Mouse (Mus musculus): ENCODE measurements around the gene Pkd1. TPM values are rescaled to one million over a fixed set of nuclear protein-coding genes. Genes with fewer than 3 reads are reported as not detected.
A peak's percentile ranks its signal among the peaks of the same experiment; 100 is the strongest.

Pkd1 gene
- total and polyA plus RNA-seq, 3 experiments: 35.6 to 48.5 (median 36.2) TPM

GRCm38 (mm10) chr17:24645916-24646315 lies 96.3 kb downstream of the Pkd1 start:
- peak; percentile 63 to 79 for DNase-seq
- intact Hi-C loops (cut with DNase I): loop anchor here (10.0 kb wide), 1 partner anchor 429 kb away; no protein-coding TSS in a partner anchor
- peaks cover 5% of the 10 kb centered on the region for H3K79me2 ChIP-seq (replicated peaks; ENCODE audit: control insufficient read depth, insufficient read depth, low read length)
- no peak; the same call in 1 of the 2 replicates for TF ChIP-seq POLR2A (IDR thresholded peaks at IDR 0.05; ENCODE audit: insufficient read depth, low read depth, low read length)
- TF ChIP-seq CTCF (IDR thresholded peaks at IDR 0.05): no peak
- no peak for TF ChIP-seq EP300 (IDR thresholded peaks at IDR 0.05; ENCODE audit: insufficient read depth, low read depth, low read length)
- H3K4me3 ChIP-seq: peak overlapping the region; percentile 39
- H3K27me3 ChIP-seq (ENCODE audit: control insufficient read depth, insufficient read depth, low read length): no peaks in the 10 kb centered on the region
- no peaks in the 10 kb centered on the region for H3K36me3 ChIP-seq (ENCODE audit: control insufficient read depth, insufficient read depth, low read length)
- 42% methylated on average over 3 of the region's 3 CpGs for WGBS
- peak overlapping the region; percentile 99 for H3K27ac ChIP-seq
- H3K4me1 ChIP-seq (ENCODE audit: control insufficient read depth, insufficient read depth, low read length): peaks cover 5% of the 10 kb centered on the region; the same call in 1 of the 2 replicates
- H3K9ac ChIP-seq (ENCODE audit: low read depth, low read length): no peak overlapping the region

Small RNAs within 50 kb of the gene (microRNA-seq; reads per million reads assigned to microRNA genes)
- 0 to 1.2 reads per million in 2 experiments for gene Gm24589

Other genes starting within 250 kb of the Pkd1 start
- not detected for gene Abca17, start 198.8 kb upstream of the Pkd1 start, total RNA-seq (2021)
- not detected in 2 replicates for gene Abca17, start 198.8 kb upstream of the Pkd1 start, polyA plus RNA-seq (2012; rRNA removed)
- gene Abca3, start 197.9 kb upstream of the Pkd1 start, total RNA-seq (2021): 10 to 100 TPM; 12.1 to 12.6 TPM
- gene Abca3, start 197.9 kb upstream of the Pkd1 start, polyA plus RNA-seq (2012; rRNA removed): 13.4 and 15.7 TPM in 2 replicates
- 10 to 100 TPM; 60.0 to 62.7 TPM for gene Rnps1, start 135.3 kb upstream of the Pkd1 start, total RNA-seq (2021)
- 83.0 and 107 TPM in 2 replicates for gene Rnps1, start 135.3 kb upstream of the Pkd1 start, polyA plus RNA-seq (2012; rRNA removed)
- gene Eci1, start 123.2 kb upstream of the Pkd1 start, total RNA-seq (2021): 100 to 1,000 TPM; 421 to 487 TPM
- 414 and 486 TPM in 2 replicates for gene Eci1, start 123.2 kb upstream of the Pkd1 start, polyA plus RNA-seq (2012; rRNA removed)
- gene Dnase1l2, start 106.7 kb upstream of the Pkd1 start, total RNA-seq (2021): 1 to 10 TPM in 1 of 2 experiments, under 1 TPM in 1; 0.65 to 1.5 TPM
- 5.2 and 7.2 TPM in 2 replicates for gene Dnase1l2, start 106.7 kb upstream of the Pkd1 start, polyA plus RNA-seq (2012; rRNA removed)
- gene E4f1, start 79.5 kb upstream of the Pkd1 start, total RNA-seq (2021): 10 to 100 TPM; 10.2 to 10.3 TPM
- 43.6 and 43.7 TPM in 2 replicates for gene E4f1, start 79.5 kb upstream of the Pkd1 start, polyA plus RNA-seq (2012; rRNA removed)
- gene Pgp, start 79.4 kb upstream of the Pkd1 start, total RNA-seq (2021): 10 to 100 TPM; 35.7 to 44.5 TPM
- gene Pgp, start 79.4 kb upstream of the Pkd1 start, polyA plus RNA-seq (2012; rRNA removed): 39.1 and 46.4 TPM in 2 replicates
- gene Bricd5, start 76.0 kb upstream of the Pkd1 start, total RNA-seq (2021): not detected
- gene Bricd5, start 76.0 kb upstream of the Pkd1 start, polyA plus RNA-seq (2012; rRNA removed): not detected in 2 replicates
- gene Mlst8, start 70.8 kb upstream of the Pkd1 start, total RNA-seq (2021): 10 to 100 TPM in 1 of 2 experiments, 1 to 10 TPM in 1; 8.5 to 10.7 TPM
- gene Mlst8, start 70.8 kb upstream of the Pkd1 start, polyA plus RNA-seq (2012; rRNA removed): 28.1 and 42.0 TPM in 2 replicates
- gene Caskin1, start 61.2 kb upstream of the Pkd1 start, total RNA-seq (2021): under 1 TPM; 0.16 to 0.55 TPM
- 0.23 and 0.45 TPM in 2 replicates for gene Caskin1, start 61.2 kb upstream of the Pkd1 start, polyA plus RNA-seq (2012; rRNA removed)
- 10 to 100 TPM; 41.9 to 46.5 TPM for gene Traf7, start 21.9 kb upstream of the Pkd1 start, total RNA-seq (2021)
- 93.4 and 109 TPM in 2 replicates for gene Traf7, start 21.9 kb upstream of the Pkd1 start, polyA plus RNA-seq (2012; rRNA removed)
- gene Rab26, start 15.6 kb upstream of the Pkd1 start, total RNA-seq (2021): under 1 TPM in 1 of 2 experiments, not detected in 1; 0.39 TPM
- gene Rab26, start 15.6 kb upstream of the Pkd1 start, polyA plus RNA-seq (2012; rRNA removed): 0.10 and 0.12 TPM in 2 replicates
- gene Tsc2, start 82.8 kb downstream of the Pkd1 start, total RNA-seq (2021): 100 to 1,000 TPM; 104 to 110 TPM
- gene Tsc2, start 82.8 kb downstream of the Pkd1 start, polyA plus RNA-seq (2012; rRNA removed): 178 and 194 TPM in 2 replicates
- gene Nthl1, start 82.8 kb downstream of the Pkd1 start, total RNA-seq (2021): 1 to 10 TPM; 2.9 to 3.4 TPM
- gene Nthl1, start 82.8 kb downstream of the Pkd1 start, polyA plus RNA-seq (2012; rRNA removed): 4.4 and 7.0 TPM in 2 replicates
- 100 to 1,000 TPM in 1 of 2 experiments, 10 to 100 TPM in 1; 100.0 to 110 TPM for gene Slc9a3r2, start 100.5 kb downstream of the Pkd1 start, total RNA-seq (2021)
- gene Slc9a3r2, start 100.5 kb downstream of the Pkd1 start, polyA plus RNA-seq (2012; rRNA removed): 125 and 147 TPM in 2 replicates
- gene Npw, start 108.6 kb downstream of the Pkd1 start, total RNA-seq (2021): not detected
- not detected in 2 replicates for gene Npw, start 108.6 kb downstream of the Pkd1 start, polyA plus RNA-seq (2012; rRNA removed)
- 10 to 100 TPM; 17.4 to 17.5 TPM for gene Zfp598, start 119.9 kb downstream of the Pkd1 start, total RNA-seq (2021)
- gene Zfp598, start 119.9 kb downstream of the Pkd1 start, polyA plus RNA-seq (2012; rRNA removed): 28.1 and 29.9 TPM in 2 replicates
- under 1 TPM; 0.16 to 0.30 TPM for gene Syngr3, start 140.1 kb downstream of the Pkd1 start, total RNA-seq (2021)
- 0.43 and 1.00 TPM in 2 replicates for gene Syngr3, start 140.1 kb downstream of the Pkd1 start, polyA plus RNA-seq (2012; rRNA removed)
- gene Gfer, start 146.3 kb downstream of the Pkd1 start, total RNA-seq (2021): 10 to 100 TPM; 20.3 to 21.5 TPM
- 14.0 and 14.6 TPM in 2 replicates for gene Gfer, start 146.3 kb downstream of the Pkd1 start, polyA plus RNA-seq (2012; rRNA removed)
- 1 to 10 TPM in 1 of 2 experiments, under 1 TPM in 1; 0.65 to 1.0 TPM for gene Noxo1, start 146.4 kb downstream of the Pkd1 start, total RNA-seq (2021)
- gene Noxo1, start 146.4 kb downstream of the Pkd1 start, polyA plus RNA-seq (2012; rRNA removed): 2.4 and 4.5 TPM in 2 replicates
- 10 to 100 TPM; 17.4 to 19.4 TPM for gene Tbl3, start 157.8 kb downstream of the Pkd1 start, total RNA-seq (2021)
- gene Tbl3, start 157.8 kb downstream of the Pkd1 start, polyA plus RNA-seq (2012; rRNA removed): 34.2 and 39.2 TPM in 2 replicates
- gene Rnf151, start 168.2 kb downstream of the Pkd1 start, total RNA-seq (2021): not detected
- gene Rnf151, start 168.2 kb downstream of the Pkd1 start, polyA plus RNA-seq (2012; rRNA removed): 0.15 and 0.68 TPM in 2 replicates
- 100 to 1,000 TPM; 675 to 722 TPM for gene Rps2, start 168.3 kb downstream of the Pkd1 start, total RNA-seq (2021)
- 2,277 and 2,346 TPM in 2 replicates for gene Rps2, start 168.3 kb downstream of the Pkd1 start, polyA plus RNA-seq (2012; rRNA removed)
- gene Ndufb10, start 174.6 kb downstream of the Pkd1 start, total RNA-seq (2021): 100 to 1,000 TPM; 916 to 992 TPM
- 1,269 and 1,412 TPM in 2 replicates for gene Ndufb10, start 174.6 kb downstream of the Pkd1 start, polyA plus RNA-seq (2012; rRNA removed)
- 100 to 1,000 TPM; 386 to 472 TPM for gene Rpl3l, start 178.0 kb downstream of the Pkd1 start, total RNA-seq (2021)
- gene Rpl3l, start 178.0 kb downstream of the Pkd1 start, polyA plus RNA-seq (2012; rRNA removed): 213 and 215 TPM in 2 replicates
- 100 to 1,000 TPM; 154 to 178 TPM for gene Msrb1, start 186.8 kb downstream of the Pkd1 start, total RNA-seq (2021)
- gene Msrb1, start 186.8 kb downstream of the Pkd1 start, polyA plus RNA-seq (2012; rRNA removed): 155 and 164 TPM in 2 replicates
- gene Hs3st6, start 203.2 kb downstream of the Pkd1 start, total RNA-seq (2021): not detected
- gene Hs3st6, start 203.2 kb downstream of the Pkd1 start, polyA plus RNA-seq (2012; rRNA removed): 0.10 TPM in 1 of 2 replicates, not detected in the other